Mouse (Mus musculus) stomach, embryonic 14.5 days (tissue): Measurements from ENCODE around the gene Sgip1. TPM values are rescaled to one million over a fixed set of nuclear protein-coding genes. Genes with fewer than 3 reads are reported as not detected.

Experiments used
- ATAC-seq: fragments of 200-750 bp; cut with Nextera tagmentation; 2 replicates; pipeline ENCODE4 v1.8.0; 2017; ENCODE audit warnings: low read depth, moderate TSS enrichment; ENCODE audit not compliant: insufficient number of reproducible peaks, insufficient read depth, low FRiP score
- H3K27ac ChIP-seq: fragments of 300-500 bp; sonication (generic); 2 replicates; pipeline ENCODE4 v1.5.1; 2014; ENCODE audit warnings: mild to moderate bottlenecking, low read length, moderate library complexity, mixed read lengths
- H3K27me3 ChIP-seq: fragments of 300-500 bp; sonication (generic); 2 replicates; pipeline ENCODE4 v1.6.1; 2014; ENCODE audit warnings: low read length, control low read depth, mixed read lengths; ENCODE audit not compliant: control insufficient read depth, insufficient read depth
- H3K36me3 ChIP-seq: fragments of 300-500 bp; sonication (generic); 2 replicates; pipeline ENCODE4 v1.6.1; 2014; ENCODE audit warnings: mild to moderate bottlenecking, control low read depth, low read length, moderate library complexity, mixed read lengths; ENCODE audit not compliant: control insufficient read depth, insufficient read depth
- H3K4me1 ChIP-seq: fragments of 300-500 bp; sonication (generic); 2 replicates; pipeline ENCODE4 v1.6.1; 2014; ENCODE audit warnings: low read length, control low read depth, mixed read lengths; ENCODE audit not compliant: control insufficient read depth, insufficient read depth
- H3K4me2 ChIP-seq: fragments of 300-500 bp; sonication (generic); replicated peaks from 2 replicates; pipeline ENCODE4 v1.6.1; 2014; ENCODE audit warnings: low read depth, low read length, control low read depth
- H3K4me3 ChIP-seq: fragments of 300-500 bp; sonication (generic); 2 replicates; pipeline ENCODE4 v1.5.1; 2014; ENCODE audit warnings: low read depth, low read length, control low read depth
- H3K9ac ChIP-seq: fragments of 300-500 bp; sonication (generic); replicated peaks from 2 replicates; pipeline ENCODE4 v1.6.1; 2014; ENCODE audit warnings: low read depth, mild to moderate bottlenecking, control low read depth, low read length, moderate library complexity, mixed read lengths
- H3K9me3 ChIP-seq: fragments of 300-500 bp; sonication (generic); 2 replicates; pipeline ENCODE4 v1.6.1; 2016; ENCODE audit warnings: low read depth, low read length, control low read depth; ENCODE audit not compliant: control insufficient read depth
- WGBS: fragments of 180-500 bp; shearing (Covaris S2); extraction: QIAGEN DNeasy Blood & Tissue Kit; methylation state at CpG from one replicate; pipeline ENCODE4 v1.1.7; 2014; 5-methylcytosine and 5-hydroxymethylcytosine counted together
- polyA plus RNA-seq: library from polyadenylated mRNA; unstranded; fragments of >200 nt; fragmentation: Nextera tagmentation; extraction: Ambion mirVana; gene quantifications from 2 replicates; pipeline ENCODE4 v1.2.1, GENCODE M21; 2014

Sgip1 gene
- polyA plus RNA-seq, 1 experiment from 2014 or later = 10.4 TPM

DNA sequence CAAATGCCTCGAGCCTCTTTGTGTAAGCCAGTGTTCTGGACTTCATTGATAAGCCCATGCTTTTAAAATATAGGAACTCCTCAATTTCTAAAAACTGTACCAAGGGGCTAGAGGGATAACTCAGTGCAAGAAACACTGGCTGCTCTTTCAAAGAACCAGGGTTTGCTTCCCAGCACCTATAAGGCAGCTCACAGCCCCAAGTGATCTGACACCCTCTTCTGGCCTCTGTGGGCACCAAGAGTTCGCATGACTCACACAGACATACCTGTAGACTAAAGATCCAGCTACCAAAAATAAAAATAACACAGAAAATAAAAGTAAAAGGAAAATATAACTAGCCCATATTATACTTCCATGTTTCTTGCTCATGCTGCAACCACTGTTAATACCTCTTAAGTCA lies 246.7 kb downstream of the Sgip1 start:
- Histone ChIP-seq H3K27ac (no peak overlapping the region), H3K27me3 (no peaks in the 10 kb centered on the region), H3K4me2 (no peak overlapping the region), H3K36me3 (no peaks in the 10 kb centered on the region), H3K4me3 (no peak overlapping the region), H3K9ac (no peak overlapping the region), H3K9me3 (no peaks in the 10 kb centered on the region), H3K4me1 (no peaks in the 10 kb centered on the region)
- 76% methylated on average over 2 of the region's 2 CpGs for WGBS
- ATAC-seq = no peak

GRCm38 (mm10) chr4:102988526-102988925 lies 247.4 kb downstream of the Sgip1 start:
- no peaks in the 10 kb centered on the region for H3K9me3 ChIP-seq
- WGBS = 62% methylated on average over 6 of the region's 6 CpGs
- ATAC-seq = no peak

GRCm38 (mm10) chr4:102989391-102989790 lies 248.3 kb downstream of the Sgip1 start:
- Histone ChIP-seq H3K36me3 (no peaks in the 10 kb centered on the region), H3K27me3 (no peaks in the 10 kb centered on the region), H3K4me3 (no peak overlapping the region), H3K4me1 (no peaks in the 10 kb centered on the region), H3K9ac (no peak overlapping the region), H3K4me2 (no peak overlapping the region), H3K9me3 (no peaks in the 10 kb centered on the region), H3K27ac (no peak overlapping the region)
- 77% methylated on average over 5 of the region's 5 CpGs for WGBS
- ATAC-seq = no peak

More at GRCm38 (mm10) chr4:102988526-102988925, 247.4 kb downstream of the Sgip1 start:
- Histone ChIP-seq H3K27me3 (no peaks in the 10 kb centered on the region), H3K4me2 (no peak overlapping the region), H3K4me1 (no peaks in the 10 kb centered on the region), H3K9ac (no peak overlapping the region), H3K27ac (no peak overlapping the region), H3K4me3 (no peak overlapping the region), H3K36me3 (no peaks in the 10 kb centered on the region)

GRCm38 (mm10) chr4:102990016-102990415 lies 248.9 kb downstream of the Sgip1 start:
- Histone ChIP-seq H3K4me1 (no peaks in the 10 kb centered on the region), H3K9me3 (no peaks in the 10 kb centered on the region), H3K36me3 (no peaks in the 10 kb centered on the region), H3K27ac (no peak overlapping the region), H3K9ac (no peak overlapping the region), H3K27me3 (no peaks in the 10 kb centered on the region), H3K4me2 (no peak overlapping the region), H3K4me3 (no peak overlapping the region)
- no peak for ATAC-seq
- WGBS = 69% methylated on average over 4 of the region's 4 CpGs

- H3K9me3 ChIP-seq = no peaks in the 10 kb centered on the region
- H3K27me3 ChIP-seq = no peaks in the 10 kb centered on the region
- H3K36me3 ChIP-seq = no peaks in the 10 kb centered on the region
- H3K9ac ChIP-seq = no peak overlapping the region
- WGBS = 78% methylated on average over 11 of the region's 11 CpGs
- no peak for ATAC-seq
- no peak overlapping the region for H3K27ac ChIP-seq
- H3K4me3 ChIP-seq = no peak overlapping the region
- H3K4me1 ChIP-seq = no peaks in the 10 kb centered on the region
- H3K4me2 ChIP-seq = no peak overlapping the region
These were observed 249.7 kb downstream of the Sgip1 start for GRCm38 (mm10) chr4:102990595-102991340.

GRCm38 (mm10) chr4:102991685-102992084 lies 250.6 kb downstream of the Sgip1 start:
- no peak overlapping the region for H3K9ac ChIP-seq
- H3K27ac ChIP-seq = no peak overlapping the region
- H3K4me1 ChIP-seq = no peaks in the 10 kb centered on the region
- WGBS = 78% methylated on average over 3 of the region's 3 CpGs
- no peaks in the 10 kb centered on the region for H3K27me3 ChIP-seq
- H3K36me3 ChIP-seq = no peaks in the 10 kb centered on the region
- H3K9me3 ChIP-seq = no peaks in the 10 kb centered on the region
- no peak for ATAC-seq
- H3K4me2 ChIP-seq = no peak overlapping the region
- no peak overlapping the region for H3K4me3 ChIP-seq

GRCm38 (mm10) chr4:103004681-103005080 lies 263.6 kb downstream of the Sgip1 start:
- no peak overlapping the region for H3K4me2 ChIP-seq
- no peak overlapping the region for H3K27ac ChIP-seq
- no peak overlapping the region for H3K4me3 ChIP-seq
- 80% methylated on average over 4 of the region's 4 CpGs for WGBS
- no peaks in the 10 kb centered on the region for H3K4me1 ChIP-seq
- ATAC-seq = no peak
- H3K9me3 ChIP-seq = no peaks in the 10 kb centered on the region
- no peaks in the 10 kb centered on the region for H3K27me3 ChIP-seq
- H3K9ac ChIP-seq = no peak overlapping the region
- no peaks in the 10 kb centered on the region for H3K36me3 ChIP-seq

DNA sequence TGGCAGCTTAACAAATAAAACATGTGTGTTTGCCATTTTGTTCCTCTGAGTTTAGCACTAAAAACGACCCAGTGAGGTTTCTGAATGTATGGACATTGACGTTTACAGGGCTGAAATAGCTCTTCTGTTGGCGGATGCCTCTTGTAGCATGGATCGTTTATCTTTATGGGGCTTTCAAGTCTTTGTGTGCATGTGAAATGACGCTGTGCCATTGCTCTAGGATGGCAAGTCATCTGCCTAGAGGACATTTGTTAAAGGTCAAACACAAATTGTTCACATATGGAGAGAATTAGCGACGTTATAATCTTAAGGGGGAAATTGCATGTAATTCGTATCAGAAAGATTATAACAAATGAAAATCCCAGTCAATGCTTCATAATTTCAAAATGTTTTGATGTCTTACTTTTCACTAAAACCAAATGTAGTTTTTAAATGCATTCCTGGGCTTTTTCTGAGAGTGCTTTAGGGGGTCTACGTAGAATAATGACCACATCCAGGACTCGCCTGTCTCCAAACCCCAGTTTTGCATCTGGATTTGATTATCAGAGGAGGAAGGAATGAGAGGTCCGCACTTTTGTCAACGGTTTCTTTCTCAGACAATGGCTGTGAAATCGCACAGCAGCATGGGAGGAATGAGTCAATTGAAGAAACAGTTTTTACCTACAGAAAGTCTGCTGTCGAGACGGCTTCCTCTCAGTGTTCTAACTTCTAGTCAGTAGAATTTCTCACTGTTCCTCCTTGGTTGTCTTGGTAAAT lies 264.3 kb downstream of the Sgip1 start:
- Histone ChIP-seq H3K4me1 (no peaks in the 10 kb centered on the region), H3K36me3 (no peaks in the 10 kb centered on the region), H3K4me3 (no peak overlapping the region), H3K27me3 (no peaks in the 10 kb centered on the region), H3K27ac (no peak overlapping the region), H3K9me3 (no peaks in the 10 kb centered on the region), H3K9ac (no peak overlapping the region), H3K4me2 (no peak overlapping the region)
- ATAC-seq = no peak
- 61% methylated on average over 15 of the region's 15 CpGs for WGBS
